Mouse (Mus musculus): ENCODE data around the gene Zdhhc18. TPM values are rescaled to one million over a fixed set of nuclear protein-coding genes. Genes with fewer than 3 reads are reported as not detected.

The Zdhhc18 gene
- polyA plus RNA-seq, 1 experiment: 20.3 TPM

- DNase-seq (ENCODE audit: low read depth): no peak
Observed at GRCm38 (mm10) chr4:133631071-133631768, 18.7 kb downstream of the Zdhhc18 start.

GRCm38 (mm10) chr4:133630326-133630920 is 19.5 kb downstream of the Zdhhc18 start:
- no peak for DNase-seq (ENCODE audit: low read depth)

GRCm38 (mm10) chr4:133629191-133629590 is 20.8 kb downstream of the Zdhhc18 start:
- DNase-seq (ENCODE audit: low read depth): no peak

- DNase-seq (ENCODE audit: low read depth): no peak
Observed at GRCm38 (mm10) chr4:133628517-133628916, 21.4 kb downstream of the Zdhhc18 start.

GRCm38 (mm10) chr4:133627039-133627438 is 22.9 kb downstream of the Zdhhc18 start:
- DNase-seq (ENCODE audit: low read depth): no peak

- no peak for DNase-seq (ENCODE audit: low read depth)
Observed at GRCm38 (mm10) chr4:133626621-133627020, 23.3 kb downstream of the Zdhhc18 start.

- DNase-seq (ENCODE audit: low read depth): no peak
Observed at GRCm38 (mm10) chr4:133626221-133626620, 23.7 kb downstream of the Zdhhc18 start.

- DNase-seq (ENCODE audit: low read depth): no peak
Observed at GRCm38 (mm10) chr4:133625621-133626071, 24.3 kb downstream of the Zdhhc18 start.

GRCm38 (mm10) chr4:133624830-133625229 is 25.1 kb downstream of the Zdhhc18 start:
- DNase-seq (ENCODE audit: low read depth): no peak

- no peak for DNase-seq (ENCODE audit: low read depth)
Observed at GRCm38 (mm10) chr4:133622161-133622695, 27.7 kb downstream of the Zdhhc18 start.

GRCm38 (mm10) chr4:133620668-133621067 is 29.3 kb downstream of the Zdhhc18 start:
- DNase-seq (ENCODE audit: low read depth): no peak

- DNase-seq (ENCODE audit: low read depth): no peak
Observed at GRCm38 (mm10) chr4:133619473-133620136, 30.3 kb downstream of the Zdhhc18 start.

GRCm38 (mm10) chr4:133617936-133618335 is 32.0 kb downstream of the Zdhhc18 start:
- no peak for DNase-seq (ENCODE audit: low read depth)

GRCm38 (mm10) chr4:133615416-133615815 is 34.5 kb downstream of the Zdhhc18 start:
- DNase-seq (ENCODE audit: low read depth): no peak

GRCm38 (mm10) chr4:133614274-133614761 is 35.6 kb downstream of the Zdhhc18 start:
- DNase-seq (ENCODE audit: low read depth): no peak

- DNase-seq (ENCODE audit: low read depth): no peak
Observed at GRCm38 (mm10) chr4:133613867-133614266, 36.1 kb downstream of the Zdhhc18 start.

- DNase-seq (ENCODE audit: low read depth): no peak
Observed at GRCm38 (mm10) chr4:133613026-133613425, 36.9 kb downstream of the Zdhhc18 start.

- no peak for DNase-seq (ENCODE audit: low read depth)
Observed at GRCm38 (mm10) chr4:133612416-133612815, 37.5 kb downstream of the Zdhhc18 start.

- no peak for DNase-seq (ENCODE audit: low read depth)
Observed at GRCm38 (mm10) chr4:133611815-133612214, 38.1 kb downstream of the Zdhhc18 start.

- DNase-seq (ENCODE audit: low read depth): no peak
Observed at GRCm38 (mm10) chr4:133609719-133610118, 40.2 kb downstream of the Zdhhc18 start.

- no peak for DNase-seq (ENCODE audit: low read depth)
Observed at GRCm38 (mm10) chr4:133607284-133607683, 42.7 kb downstream of the Zdhhc18 start.

GRCm38 (mm10) chr4:133605330-133605729 is 44.6 kb downstream of the Zdhhc18 start:
- DNase-seq (ENCODE audit: low read depth): no peak

Data from gonadal fat pad, adult 2 months (tissue).